Mouse (Mus musculus) stomach, postnatal 0 days (tissue): ENCODE data around the gene Wdr37. TPM values are rescaled to one million over a fixed set of nuclear protein-coding genes. Genes with fewer than 3 reads are reported as not detected.

Experiments
- ATAC-seq: fragments of 200-750 bp; cut with Nextera tagmentation; 2 replicates; pipeline ENCODE4 v1.8.0; 2017; ENCODE audit not compliant: low FRiP score, low TSS enrichment
- DNase-seq: peaks from one replicate; pipeline ENCODE4 v3.0.0-alpha.2; 2016; ENCODE audit warnings: low spot score
- H3K27ac ChIP-seq: fragments of 300-500 bp; sonication (generic); replicated peaks from 2 replicates; pipeline ENCODE4 v1.5.1; 2014; ENCODE audit warnings: mild to moderate bottlenecking, control low read depth
- H3K27me3 ChIP-seq: fragments of 300-500 bp; sonication (generic); 2 replicates; pipeline ENCODE4 v1.6.1; 2014; ENCODE audit warnings: low read length; ENCODE audit not compliant: control insufficient read depth, insufficient read depth
- H3K36me3 ChIP-seq: fragments of 300-500 bp; sonication (generic); 2 replicates; pipeline ENCODE4 v1.6.1; 2014; ENCODE audit warnings: low read length, mixed read lengths; ENCODE audit not compliant: control insufficient read depth, insufficient read depth
- H3K4me1 ChIP-seq: fragments of 300-500 bp; sonication (generic); replicated peaks from 2 replicates; pipeline ENCODE4 v1.6.1; 2014; ENCODE audit warnings: antibody characterized with exemption; ENCODE audit not compliant: control insufficient read depth, insufficient read depth
- H3K4me2 ChIP-seq: fragments of 300-500 bp; sonication (generic); replicated peaks from 2 replicates; pipeline ENCODE4 v1.6.1; 2014; ENCODE audit warnings: low read depth, mild to moderate bottlenecking, control low read depth, moderate library complexity
- H3K4me3 ChIP-seq: fragments of 300-500 bp; sonication (generic); 2 replicates; pipeline ENCODE4 v1.5.1; 2014; ENCODE audit warnings: low read depth, low read length, control low read depth
- H3K9ac ChIP-seq: fragments of 300-500 bp; sonication (generic); 2 replicates; pipeline ENCODE4 v1.6.1; 2014; ENCODE audit warnings: mild to moderate bottlenecking, low read length, control low read depth, mixed read lengths
- H3K9me3 ChIP-seq: fragments of 300-500 bp; sonication (generic); 2 replicates; pipeline ENCODE4 v1.6.1; 2016; ENCODE audit warnings: low read length; ENCODE audit not compliant: control insufficient read depth
- CTCF ChIP-seq: IDR thresholded peaks from 2 replicates; pipeline ENCODE4 v1.5.1; 2016; ENCODE audit warnings: antibody characterized with exemption, low read depth, mild to moderate bottlenecking, moderate library complexity
- EP300 ChIP-seq: optimal IDR thresholded peaks from 2 replicates; pipeline ENCODE3; 2016; ENCODE audit warnings: antibody characterized with exemption
- WGBS: fragments of 180-500 bp; shearing (Covaris S2); extraction: QIAGEN DNeasy Blood & Tissue Kit; methylation state at CpG from one replicate; pipeline ENCODE4 v1.1.7; 2014; 5-methylcytosine and 5-hydroxymethylcytosine counted together
- microRNA-seq: library from miRNA; unstranded; fragments of <30 nt; microRNA quantifications from one replicate; pipeline ENCODE4, GENCODE M21; 2016
- polyA plus RNA-seq: library from polyadenylated mRNA; unstranded; fragments of >200 nt; fragmentation: Nextera tagmentation; extraction: Ambion mirVana; gene quantifications from 2 replicates; pipeline ENCODE4 v1.2.1, GENCODE M21; 2015

Wdr37 gene
- polyA plus RNA-seq, 1 experiment from 2014 or later = 7.4 TPM

DNA sequence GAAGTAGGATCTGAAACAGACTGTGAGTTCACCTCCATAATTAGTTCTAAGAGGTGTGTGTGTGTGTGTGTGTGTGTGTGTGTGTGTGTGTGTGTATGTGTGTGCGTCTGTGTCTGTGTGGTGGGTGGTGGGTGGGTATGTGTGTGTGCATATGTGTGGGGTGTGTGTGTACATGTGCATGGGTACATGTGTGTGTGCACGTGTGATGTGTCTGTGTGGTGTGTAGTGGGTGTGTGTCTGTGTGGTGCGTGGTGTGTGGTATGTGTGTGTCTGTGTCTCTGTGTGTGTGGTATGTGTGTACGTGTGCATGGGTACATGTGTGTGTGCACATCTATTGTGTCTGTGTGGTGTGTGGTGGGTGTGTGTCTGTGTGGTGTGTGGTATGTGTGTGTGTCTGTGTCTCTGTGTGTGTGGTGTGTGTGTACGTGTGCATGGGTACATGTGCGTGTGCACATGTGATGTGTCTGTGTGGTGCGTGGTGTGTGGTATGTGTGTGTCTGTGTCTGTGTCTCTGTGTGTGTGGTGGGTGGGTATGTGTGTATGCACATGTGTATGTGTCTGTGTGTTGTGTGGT, 102.0 kb downstream of the Wdr37 start:
- Histone ChIP-seq H3K4me3 (no peak overlapping the region), H3K9me3 (no peaks in the 10 kb centered on the region), H3K36me3 (no peaks in the 10 kb centered on the region), H3K27me3 (no peaks in the 10 kb centered on the region), H3K4me1 (no peaks in the 10 kb centered on the region), H3K27ac (no peak overlapping the region), H3K9ac (no peak overlapping the region), H3K4me2 (no peak overlapping the region)
- 99% methylated on average over 7 of the region's 7 CpGs for WGBS
- DNase-seq (no peak), ATAC-seq (no peak)
- no peak for TF ChIP-seq CTCF
- TF ChIP-seq EP300 = no peak

DNA sequence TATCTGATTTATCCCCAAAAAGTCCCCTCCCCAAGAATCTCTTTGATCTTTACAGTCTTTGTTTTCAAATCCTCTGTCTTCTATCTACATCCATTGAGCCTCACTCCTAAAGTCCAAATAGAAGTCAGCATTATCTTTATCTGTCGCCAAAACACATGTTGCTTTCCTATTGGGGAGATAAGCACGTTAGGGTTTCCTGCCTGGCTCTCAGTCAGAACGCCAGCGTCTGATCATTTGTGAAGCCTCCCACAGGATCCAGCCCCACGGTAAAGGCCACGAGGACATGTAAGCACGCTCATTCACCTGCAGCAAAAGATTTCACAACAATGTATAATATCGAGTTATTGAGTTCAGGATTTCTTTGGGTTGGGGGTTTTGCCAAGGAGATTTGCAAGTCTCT, 110.8 kb downstream of the Wdr37 start:
- no peak overlapping the region for H3K9ac ChIP-seq
- no peaks in the 10 kb centered on the region for H3K36me3 ChIP-seq
- TF ChIP-seq EP300 (no peak), CTCF (no peak)
- no peak overlapping the region for H3K4me2 ChIP-seq
- ATAC-seq = no peak
- no peaks in the 10 kb centered on the region for H3K27me3 ChIP-seq
- H3K4me3 ChIP-seq = no peak overlapping the region
- no peaks in the 10 kb centered on the region for H3K4me1 ChIP-seq
- no peaks in the 10 kb centered on the region for H3K9me3 ChIP-seq
- H3K27ac ChIP-seq = no peak overlapping the region
- 45% methylated on average over 8 of the region's 8 CpGs for WGBS
- DNase-seq = no peak

Small RNA genes lying within 50 kb of the gene (microRNA-seq; reads per million reads assigned to microRNA genes)
- not detected for gene Gm22750

Other genes starting within 250 kb of the Wdr37 start
- gene Idi1, start 13.6 kb upstream of the Wdr37 start, polyA plus RNA-seq = 76.7 and 77.2 TPM in 2 replicates
- not detected in 2 replicates for gene Gm9745, start 76.3 kb upstream of the Wdr37 start, polyA plus RNA-seq
- gene Idi2, start 81.0 kb upstream of the Wdr37 start, polyA plus RNA-seq = not detected in 2 replicates
- gene Gtpbp4, start 124.2 kb upstream of the Wdr37 start, polyA plus RNA-seq = 43.5 and 50.0 TPM in 2 replicates
- gene Larp4b, start 222.0 kb upstream of the Wdr37 start, polyA plus RNA-seq = 28.4 and 29.0 TPM in 2 replicates